Mouse (Mus musculus) heart, postnatal 10 days (tissue): ENCODE results near the gene Trpc4. TPM values are rescaled to one million over a fixed set of nuclear protein-coding genes. Genes with fewer than 3 reads are reported as not detected.

ENCODE experiments used
- DNase-seq, 2 experiments: peaks; one replicate each; pipeline ENCODE4 v3.0.0; 2021
- intact Hi-C: fragments of 180-260 bp; cut with DNase I; formaldehyde crosslinking; loops from one replicate; pipeline ENCODE4 v1.15.1; 2025
- total RNA-seq, 2 experiments: library from RNA; stranded (reverse); gene quantifications; 2 replicates each; pipeline ENCODE4 v1.2.3; 2021

The Trpc4 gene
- total RNA-seq = under 1 TPM; 0.25 to 0.38 TPM

DNA sequence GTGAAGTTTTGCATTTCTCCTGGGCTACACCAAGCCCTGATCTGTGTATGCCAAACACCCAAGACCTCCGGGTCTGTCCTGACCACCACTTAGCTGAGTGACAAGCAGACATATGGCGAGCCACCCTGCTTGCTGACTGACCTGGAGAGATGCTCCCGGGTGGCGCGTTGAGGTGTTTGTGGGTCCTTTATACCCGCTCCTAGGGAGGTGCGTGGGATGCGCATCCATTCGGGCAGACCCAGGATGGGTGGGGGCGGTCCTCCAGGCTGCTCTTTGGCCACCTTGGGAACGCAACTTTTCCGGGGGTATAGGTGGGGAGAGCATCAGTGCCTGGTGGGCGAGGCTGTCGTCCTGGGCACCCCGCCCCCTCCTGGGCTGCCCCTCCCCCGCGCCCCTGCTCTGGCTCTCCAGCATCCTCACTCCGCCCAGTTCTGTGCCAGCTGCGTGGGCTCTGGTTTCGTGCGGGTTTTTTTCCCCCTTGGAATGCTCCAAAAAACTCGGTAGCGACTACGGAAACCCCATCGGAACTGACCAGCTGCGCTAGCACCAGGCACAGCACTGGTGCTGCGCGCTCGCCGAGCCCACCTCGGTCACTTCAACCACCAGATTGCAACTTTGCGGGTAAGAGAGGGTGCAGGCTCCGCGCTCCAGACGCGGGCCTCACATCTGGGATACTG, at the start of gene Trpc4:
Gene Trpc4 (plus strand): TSS at position 397 of the 677 bp plus-strand sequence.
- intact Hi-C loops = loop anchor here (5.0 to 10.0 kb wide), 3 partner anchors 159 to 631 kb away; no protein-coding TSS in a partner anchor

DNA sequence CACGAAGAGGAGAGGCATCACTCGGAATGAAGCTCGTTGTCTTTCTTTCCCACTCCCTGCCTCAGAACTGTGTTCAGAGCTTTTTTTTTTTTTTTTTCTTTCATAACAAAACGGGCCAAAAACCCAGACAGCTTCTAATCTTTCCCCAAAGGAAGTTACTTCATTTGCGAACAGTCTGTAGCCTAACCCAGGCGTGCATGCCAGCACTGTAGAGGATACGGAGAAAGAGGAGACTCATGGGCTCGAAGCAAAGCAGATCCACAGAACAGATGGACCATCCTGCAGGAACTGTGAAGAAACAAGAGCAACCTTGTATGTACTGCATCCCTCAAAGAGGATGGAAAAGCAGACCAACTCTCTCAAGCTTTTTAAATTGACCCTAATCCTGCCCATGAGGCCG, 44.3 kb upstream of the Trpc4 start:
- intact Hi-C loops = no loop called here
- peak; percentile 15 to 25 for DNase-seq

More for the DNA sequence above, at the start of gene Trpc4:
- DNase-seq = peak in 1 of 2 experiments; percentile 3

DNA sequence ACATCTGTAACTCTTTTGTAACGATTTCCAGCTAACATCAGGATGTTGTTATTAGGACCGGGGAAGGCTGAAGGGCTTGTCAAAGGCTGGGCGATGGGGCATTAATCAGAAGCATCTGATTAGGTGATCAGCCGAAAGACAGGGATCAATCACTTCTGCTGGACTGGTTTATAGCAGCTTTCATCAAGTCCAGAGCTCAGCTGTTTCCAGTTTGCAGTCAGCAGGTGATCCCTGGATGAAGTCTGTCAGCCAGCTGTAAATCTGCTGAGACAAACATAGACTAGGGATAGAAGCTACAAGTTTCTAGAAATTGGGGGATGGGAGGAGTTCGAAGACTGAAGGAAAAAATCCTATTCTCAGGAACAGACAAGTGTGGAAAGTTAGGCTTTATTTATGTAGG, 20.5 kb upstream of the Trpc4 start:
- intact Hi-C loops = no loop called here

DNA sequence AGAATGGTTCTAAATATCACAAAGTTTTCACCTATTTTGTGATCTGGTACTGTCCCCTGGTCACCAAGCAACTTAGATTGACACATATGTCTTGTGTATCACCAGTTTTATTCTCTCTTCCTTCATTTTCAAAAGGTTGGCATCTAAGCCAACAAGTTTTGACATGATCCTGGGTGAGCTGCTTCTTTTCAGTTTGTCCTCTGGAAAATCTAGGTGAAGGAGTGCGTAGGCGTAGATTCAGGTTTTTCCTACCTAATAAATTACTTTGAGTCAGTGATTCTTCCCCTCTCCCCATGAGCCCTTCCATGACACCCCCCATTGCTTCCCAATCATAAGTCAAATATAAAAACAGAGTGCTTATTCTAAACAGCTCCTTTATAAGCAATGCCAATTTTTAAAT, 14.5 kb upstream of the Trpc4 start:
- intact Hi-C loops = no loop called here
- DNase-seq = no peak

More for the DNA sequence above, 20.5 kb upstream of the Trpc4 start:
- DNase-seq = no peak

DNA sequence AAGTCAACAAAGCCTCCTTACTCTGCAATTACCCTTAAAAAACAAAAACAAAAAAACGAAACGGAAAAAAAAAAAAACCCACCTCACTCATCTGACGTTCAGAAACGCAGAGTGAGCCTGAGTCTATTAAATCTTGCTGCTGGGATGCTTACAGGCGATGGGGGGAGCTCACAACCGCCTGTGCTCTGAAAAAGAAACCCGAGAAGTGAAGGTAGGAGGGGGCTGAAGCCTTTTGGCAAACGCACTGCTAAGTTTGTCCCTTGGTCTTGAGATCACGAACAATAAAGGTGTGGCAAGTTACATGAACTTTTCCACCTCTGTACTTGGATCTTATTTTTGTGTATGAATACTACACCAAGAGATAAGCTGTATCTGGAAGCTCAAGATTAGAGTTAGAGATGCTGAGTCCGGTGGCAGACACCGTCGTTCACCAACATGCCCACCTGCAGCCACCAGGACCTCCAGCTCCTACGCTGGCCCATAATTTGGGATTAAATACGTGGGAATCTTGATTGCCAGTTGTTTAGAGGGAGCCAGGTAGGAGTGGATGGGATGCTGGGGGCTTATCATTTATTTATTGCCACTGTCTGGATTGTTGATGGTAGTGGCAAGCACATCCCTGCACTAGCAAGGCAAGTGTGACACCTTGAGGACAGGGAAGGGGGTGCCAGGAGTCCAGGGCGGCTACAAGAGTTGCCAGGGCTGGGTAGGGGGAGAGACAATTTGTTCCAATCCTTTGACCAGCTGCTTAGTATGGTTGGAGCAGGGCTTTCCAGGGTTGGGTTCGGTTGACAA, 794 bp upstream of the Trpc4 start:
- intact Hi-C loops = loop anchor here (5.0 to 10.0 kb wide), 3 partner anchors 160 to 630 kb away; no protein-coding TSS in a partner anchor
- DNase-seq = peak in 1 of 2 experiments; percentile 12

DNA sequence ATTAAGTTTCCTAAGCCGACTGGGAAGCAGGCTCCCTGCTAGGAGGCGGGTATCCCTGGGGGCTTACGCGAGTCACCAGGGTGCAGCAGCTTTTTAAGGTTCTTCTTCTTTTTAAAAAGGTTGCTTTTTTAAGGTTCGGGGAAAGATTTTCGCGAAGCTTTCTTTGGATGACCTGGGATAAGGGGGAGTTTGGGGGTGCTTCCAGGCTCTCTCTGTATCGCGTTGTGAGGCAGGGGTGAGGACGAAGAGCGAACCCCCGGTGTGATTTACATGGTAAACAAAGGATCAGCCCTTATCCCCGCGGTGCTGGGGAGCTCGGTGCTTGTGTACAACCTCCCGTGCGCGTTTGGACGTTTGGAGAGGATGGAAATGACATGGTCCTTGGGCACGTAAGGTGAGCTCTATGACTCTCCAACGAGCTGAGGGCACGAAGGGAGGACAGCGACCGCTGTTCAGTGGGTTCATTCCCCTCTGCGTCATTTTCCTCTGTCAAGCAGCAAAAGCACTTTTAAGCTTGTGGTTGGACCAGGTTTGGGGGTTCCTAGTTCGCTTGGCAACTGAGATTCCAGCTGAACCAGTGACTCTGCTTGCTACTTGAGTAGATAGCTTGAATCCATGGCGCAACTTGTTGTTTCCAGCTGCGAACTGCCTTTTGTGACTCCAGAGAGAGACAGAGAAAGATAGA, 623 bp downstream of the Trpc4 start:
- intact Hi-C loops = loop anchor here (5.0 to 10.0 kb wide), 3 partner anchors 158 to 632 kb away; no protein-coding TSS in a partner anchor
- DNase-seq = peak in 1 of 2 experiments; percentile 6

DNA sequence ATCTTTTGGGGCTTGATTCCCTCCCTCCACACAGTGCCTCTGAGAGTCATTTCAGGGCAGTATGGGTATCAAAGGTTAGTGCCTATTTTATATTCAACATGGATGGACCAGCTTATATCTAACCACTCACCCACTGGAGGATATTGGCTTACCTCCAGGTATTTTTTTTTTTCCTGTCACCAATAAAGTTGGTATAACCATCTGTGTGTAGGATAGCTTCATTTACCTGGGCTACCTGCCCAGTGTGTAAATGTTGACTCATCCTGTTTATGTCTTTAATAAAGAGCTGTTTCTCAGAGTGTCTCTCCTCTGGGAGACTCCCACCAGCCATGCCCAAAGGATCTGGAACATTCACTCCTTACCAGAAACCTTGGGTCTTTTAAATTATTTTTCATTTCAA, 14.9 kb downstream of the Trpc4 start:
- intact Hi-C loops = no loop called here
- no peak for DNase-seq

DNA sequence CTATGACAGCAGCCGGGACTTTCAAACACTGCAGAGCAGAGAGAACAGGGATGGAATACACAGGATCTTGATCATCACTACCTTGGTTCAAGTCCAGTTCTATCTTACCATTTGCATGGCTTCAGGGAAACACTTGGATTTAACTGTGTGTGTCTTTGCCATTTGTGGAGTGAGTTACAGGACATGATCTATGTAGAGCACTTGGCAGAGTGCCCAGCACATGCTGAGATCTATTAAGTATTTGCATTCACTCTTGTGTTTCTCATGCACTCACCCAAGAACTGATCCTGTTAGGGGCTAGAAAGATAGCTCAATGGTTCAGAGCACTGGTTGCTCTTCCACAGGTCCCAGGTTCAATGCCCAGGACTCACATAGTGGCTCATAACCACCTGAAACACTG, 21.5 kb downstream of the Trpc4 start:
- DNase-seq = no peak
- intact Hi-C loops = no loop called here

DNA sequence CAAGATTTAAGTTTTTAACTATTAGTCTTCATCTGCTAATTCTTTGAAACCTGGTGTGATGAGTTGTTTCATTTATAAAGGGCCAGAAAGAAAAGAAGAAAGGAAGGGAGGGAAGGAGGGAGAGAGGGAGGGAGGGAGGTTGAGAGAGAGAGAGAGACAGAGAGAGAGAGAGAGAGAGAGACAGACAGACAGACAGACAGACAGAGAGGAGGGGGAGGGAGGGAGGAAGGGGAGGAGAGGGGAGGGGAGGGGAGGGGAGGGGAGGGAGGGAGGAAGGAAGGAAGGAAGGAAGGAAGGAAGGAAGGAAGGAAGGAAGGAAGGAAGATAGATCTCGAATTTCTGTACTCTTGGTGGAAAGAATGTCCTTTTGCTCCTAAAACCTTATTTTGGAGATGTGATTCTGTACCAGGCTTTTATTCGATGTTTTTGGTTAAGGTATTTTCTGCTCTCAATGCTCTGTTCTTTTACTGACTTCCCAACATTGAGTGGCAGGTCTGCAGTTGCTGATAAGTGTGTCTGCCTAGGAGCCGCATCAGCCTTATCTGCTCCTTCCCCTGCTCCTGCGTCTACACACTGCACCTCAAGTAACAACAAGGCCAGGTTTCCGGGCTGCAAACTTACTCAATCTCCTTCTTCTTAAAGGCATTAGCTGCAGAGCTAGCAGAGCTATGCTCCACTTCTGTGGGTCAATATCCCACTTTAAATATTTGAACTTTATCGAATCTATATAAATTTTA, 35.3 kb downstream of the Trpc4 start:
- no peak for DNase-seq
- intact Hi-C loops = no loop called here

DNA sequence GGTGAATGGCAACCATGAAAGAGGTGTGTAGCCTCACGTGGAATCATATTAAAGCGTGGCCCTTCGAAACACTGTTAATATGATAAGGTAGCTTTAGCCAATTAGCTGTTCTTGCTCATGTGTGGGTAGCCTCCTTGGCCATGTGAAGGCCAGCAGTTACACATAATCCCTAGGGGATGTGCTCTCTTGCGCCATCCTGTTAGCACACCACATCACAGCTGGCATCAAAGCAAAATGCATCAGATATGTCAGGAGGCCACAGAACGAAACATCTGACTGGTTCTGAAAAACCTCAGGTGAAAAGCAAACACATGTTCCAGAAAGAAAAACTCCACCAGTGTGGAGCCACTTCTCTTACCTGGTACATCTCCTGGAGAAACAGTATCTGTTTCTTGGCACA, 45.4 kb downstream of the Trpc4 start:
- no peak for DNase-seq
- intact Hi-C loops = no loop called here

DNA sequence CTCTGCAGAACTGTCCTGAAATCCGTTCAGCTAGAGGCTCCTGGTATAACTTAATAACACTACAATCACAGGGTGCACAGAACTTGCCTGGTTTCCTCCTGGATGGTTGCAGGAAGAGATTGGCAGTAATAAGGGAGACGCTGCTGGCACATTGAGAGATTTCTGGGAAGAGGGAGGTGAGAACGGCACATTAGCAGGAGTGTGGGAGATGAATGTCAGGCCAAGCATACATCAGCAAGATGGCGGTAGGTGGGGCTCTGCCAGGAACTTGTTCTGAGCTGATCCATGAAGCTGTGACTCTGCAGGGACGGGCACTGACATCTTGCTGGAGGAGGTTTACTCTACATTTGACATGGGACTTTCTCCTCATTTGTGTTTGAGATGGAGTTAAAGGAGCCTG, 48.6 kb downstream of the Trpc4 start:
- intact Hi-C loops = no loop called here
- no peak for DNase-seq

DNA sequence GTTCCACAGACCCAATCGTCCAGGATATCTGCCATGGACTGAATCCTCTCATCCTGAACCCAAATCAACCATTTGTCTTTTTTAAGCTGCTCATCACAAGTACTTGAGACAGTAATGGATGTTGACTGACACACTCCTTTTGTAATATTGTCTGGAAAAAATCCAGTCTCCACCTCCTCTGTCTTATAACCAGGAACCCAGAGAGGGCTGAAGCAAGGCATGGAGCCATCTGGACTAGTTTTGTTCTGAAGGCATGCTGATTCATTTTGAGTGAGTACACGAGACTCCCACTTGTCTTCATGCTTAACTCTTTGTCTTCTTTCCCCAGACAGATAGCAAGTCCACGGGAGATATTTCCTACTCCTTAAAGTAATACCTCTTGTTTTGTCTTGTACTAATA, 54.3 kb downstream of the Trpc4 start:
- intact Hi-C loops = no loop called here

DNA sequence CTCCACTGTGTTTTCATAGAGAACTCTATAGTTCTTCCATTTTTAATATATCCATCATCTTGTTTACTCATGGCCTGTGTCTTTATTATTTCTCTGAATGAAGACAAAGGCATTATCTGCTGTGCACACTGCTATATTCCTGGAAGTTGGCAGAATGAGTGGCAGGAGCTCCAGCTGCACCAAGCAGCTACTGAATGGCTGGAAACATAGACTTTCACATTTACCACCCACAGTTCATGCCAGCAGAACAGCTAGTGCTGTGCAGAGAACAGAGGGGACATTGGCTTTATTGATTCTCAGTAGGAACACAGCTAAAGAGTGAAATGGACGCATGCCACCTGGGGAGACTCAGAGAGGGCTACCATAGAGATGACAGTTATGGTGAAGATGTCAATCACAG, 55.6 kb downstream of the Trpc4 start:
- no peak for DNase-seq
- intact Hi-C loops = no loop called here

More for the DNA sequence above, 54.3 kb downstream of the Trpc4 start:
- DNase-seq = no peak

DNA sequence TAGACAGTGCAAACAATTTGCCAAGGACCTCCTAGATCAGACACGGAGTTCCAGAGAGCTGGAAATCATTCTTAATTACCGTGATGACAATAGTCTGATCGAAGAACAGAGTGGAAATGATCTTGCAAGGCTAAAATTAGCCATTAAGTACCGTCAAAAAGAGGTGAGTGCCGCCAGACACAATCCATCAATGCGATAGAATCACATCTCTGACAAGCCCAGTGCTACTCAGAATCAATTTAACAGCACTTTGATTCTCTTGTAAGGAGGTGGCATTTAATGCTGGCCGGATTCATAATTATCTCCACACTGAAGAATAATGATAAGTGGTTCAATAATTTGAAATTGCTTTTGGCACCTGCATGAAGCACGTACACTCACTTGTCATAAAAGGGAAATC, 66.7 kb downstream of the Trpc4 start:
- DNase-seq = no peak
- intact Hi-C loops = no loop called here

DNA sequence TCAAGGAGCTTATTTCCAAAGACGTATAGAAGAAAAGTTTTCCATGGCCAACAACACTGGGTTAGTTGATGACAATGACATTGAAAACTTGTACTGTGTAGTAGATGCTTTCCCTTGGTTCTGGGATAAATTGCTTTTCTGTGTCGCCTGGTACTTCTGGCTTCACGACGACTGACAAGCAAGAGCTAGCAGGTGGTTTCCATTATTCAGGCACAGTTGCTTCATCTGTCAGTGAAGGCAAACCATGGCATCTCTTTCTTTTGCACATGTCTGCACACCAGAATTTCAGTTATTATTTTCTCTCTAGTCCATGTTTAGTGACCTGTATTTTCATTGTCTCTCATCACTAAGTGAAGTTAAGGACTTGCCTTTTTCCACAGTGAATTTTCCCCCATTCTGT, 72.6 kb downstream of the Trpc4 start:
- intact Hi-C loops = no loop called here
- DNase-seq = no peak

DNA sequence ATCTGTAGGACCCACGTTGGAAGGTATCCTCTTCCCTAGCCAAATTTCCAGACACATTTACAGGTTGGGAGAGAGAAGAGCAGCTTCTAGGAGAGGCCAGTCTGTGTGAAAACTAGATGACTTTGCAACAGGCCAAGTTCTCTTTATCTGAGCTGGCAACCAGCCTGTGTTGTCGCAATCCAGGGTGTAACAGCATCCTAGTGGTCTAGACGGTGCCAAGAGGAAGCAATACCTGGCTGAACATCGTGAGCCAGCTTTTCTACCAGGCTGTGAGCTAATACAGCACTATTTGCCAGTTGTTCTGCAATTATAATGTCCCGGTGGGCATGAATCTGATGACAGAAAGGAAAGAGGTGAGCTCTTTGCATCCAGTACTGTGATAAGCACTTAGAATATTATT, 83.1 kb downstream of the Trpc4 start:
- DNase-seq = peak; percentile 20 to 23
- intact Hi-C loops = no loop called here

DNA sequence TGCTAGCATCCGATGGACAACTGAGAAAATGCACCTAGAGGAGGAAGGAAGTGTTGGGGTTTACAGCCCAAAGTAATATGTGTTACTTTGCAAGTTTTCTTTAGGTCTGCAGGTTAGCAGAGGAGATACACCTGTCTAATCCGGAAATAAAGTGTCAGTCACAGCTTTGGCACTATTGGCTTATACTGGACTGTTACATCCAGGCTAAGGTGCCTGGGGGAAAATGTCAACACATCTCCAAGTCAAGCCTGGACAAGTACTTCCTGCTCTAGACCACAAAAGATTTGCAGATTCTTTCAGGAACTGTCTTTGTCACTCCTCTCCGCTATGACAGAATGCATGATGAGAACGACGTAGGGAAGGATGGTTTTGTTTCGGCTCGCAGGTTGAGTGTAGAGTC, 83.6 kb downstream of the Trpc4 start:
- no peak for DNase-seq
- intact Hi-C loops = no loop called here

DNA sequence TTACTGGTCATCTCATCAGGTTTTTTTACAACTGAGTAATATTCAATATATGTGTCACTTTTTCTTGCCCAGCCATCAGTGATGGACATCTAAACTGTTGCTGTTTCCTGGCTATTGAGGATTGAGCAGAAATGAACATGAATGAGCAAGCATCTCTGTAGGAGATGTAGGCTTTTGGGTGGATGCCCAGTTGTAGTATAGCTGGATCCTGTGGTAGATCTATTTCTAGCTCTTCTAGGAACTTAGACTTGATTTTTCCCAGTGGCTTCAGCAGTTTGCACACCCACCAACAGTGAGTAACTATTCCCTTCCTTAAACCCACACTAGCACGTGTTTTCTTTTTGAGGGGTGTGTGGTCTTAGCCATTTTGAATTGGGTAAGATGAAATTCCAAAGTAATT, 87.3 kb downstream of the Trpc4 start:
- DNase-seq = no peak
- intact Hi-C loops = no loop called here

DNA sequence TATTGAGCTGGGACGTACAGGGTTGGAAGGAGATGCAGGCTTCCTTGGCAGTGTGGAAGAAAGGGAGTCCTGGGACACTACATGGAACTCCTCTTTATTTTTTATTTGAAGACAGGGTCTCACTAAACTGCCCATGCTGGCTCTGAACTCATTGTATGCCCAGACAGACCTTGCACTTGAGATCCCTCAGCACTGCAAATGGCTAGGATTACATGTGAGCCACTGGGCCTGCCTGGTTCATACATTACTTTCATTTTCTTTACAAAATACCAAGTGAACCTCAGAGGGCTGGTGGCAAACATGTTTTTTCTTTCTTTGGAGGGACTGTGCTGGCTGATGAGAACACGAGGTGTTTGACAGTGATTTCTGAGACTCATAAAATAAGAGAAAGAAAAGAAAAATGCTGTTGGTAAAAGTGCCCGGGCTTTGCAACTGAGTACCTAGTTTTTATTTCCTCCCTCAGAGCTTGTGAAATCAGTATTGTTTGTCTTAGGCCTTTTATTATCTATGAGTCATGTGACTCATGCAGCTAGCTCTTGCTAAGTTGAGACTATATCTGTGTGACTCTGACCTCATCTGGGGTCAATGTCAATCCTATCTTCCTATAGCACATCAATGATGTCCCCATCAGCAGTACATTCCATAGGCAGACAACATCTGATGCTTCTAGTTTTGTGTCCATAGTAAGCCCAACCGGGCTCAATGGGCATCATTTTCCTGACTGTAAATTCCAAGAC, 89.1 kb downstream of the Trpc4 start:
- DNase-seq = no peak

DNA sequence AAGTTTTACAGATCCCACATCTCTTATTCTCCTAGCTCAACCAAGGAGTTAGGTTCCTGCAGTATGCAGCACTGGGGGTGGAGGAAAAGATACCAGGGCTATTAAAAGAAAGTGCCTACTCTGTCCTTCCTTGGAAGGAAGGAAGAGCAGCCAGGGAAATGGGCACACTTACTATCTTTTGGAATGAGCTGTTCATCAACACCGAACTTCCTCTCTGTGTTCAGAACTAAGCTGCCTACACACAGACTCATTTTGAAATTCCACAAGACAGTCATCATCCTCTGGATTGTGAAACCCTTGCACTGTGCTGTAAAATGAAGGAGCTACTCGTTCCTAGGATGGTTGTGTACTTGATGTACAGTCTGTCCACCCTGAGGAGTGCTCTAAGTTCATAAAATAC, 90.6 kb downstream of the Trpc4 start:
- no peak for DNase-seq
- intact Hi-C loops = no loop called here

More for the DNA sequence above, 89.1 kb downstream of the Trpc4 start:
- intact Hi-C loops = no loop called here
